17 mouse cellular contexts compared by ENCODE assay signal in genomic region chr3:98301761-98302160, GRCm38 (mm10). TPM values are rescaled to one million over a fixed set of nuclear protein-coding genes. Genes with fewer than 3 reads are reported as not detected.
"Had no signal": no experiment of that assay in that cellular context is flagged by ENCODE, and none has a peak within 500 bp of the region (broad histone marks: within the 10 kb centered on the region; RNA-seq: fewer than 3 reads in every experiment).

No protein-coding gene starts in this region.

- H3K4me1 ChIP-seq: lung, embryonic 15.5 days; midbrain, embryonic 13.5 days; midbrain, embryonic 15.5 days; neural tube, embryonic 12.5 days; stomach, embryonic 15.5 days had no signal

- H3K4me3 ChIP-seq: lung, embryonic 15.5 days; megakaryocyte, embryonic 14.5 days; midbrain, embryonic 13.5 days; midbrain, embryonic 15.5 days; neural tube, embryonic 12.5 days; stomach, embryonic 15.5 days had no signal

- ATAC-seq: lung, postnatal 0 days; midbrain, embryonic 13.5 days; midbrain, embryonic 15.5 days had no signal

- H3K9ac ChIP-seq: liver, embryonic 14.5 days; lung, embryonic 15.5 days; midbrain, embryonic 13.5 days; midbrain, embryonic 15.5 days; neural tube, embryonic 12.5 days; stomach, embryonic 15.5 days had no signal

- H3K27me3 ChIP-seq: lung, embryonic 15.5 days; midbrain, embryonic 13.5 days; midbrain, embryonic 15.5 days; neural tube, embryonic 12.5 days; stomach, embryonic 15.5 days had no signal

- H3K36me3 ChIP-seq: lung, embryonic 15.5 days; midbrain, embryonic 13.5 days; midbrain, embryonic 15.5 days; neural tube, embryonic 12.5 days; stomach, embryonic 15.5 days had no signal

- H3K9me3 ChIP-seq: lung, embryonic 15.5 days; midbrain, embryonic 13.5 days; midbrain, embryonic 15.5 days; neural tube, embryonic 12.5 days; stomach, embryonic 15.5 days had no signal

- H3K4me2 ChIP-seq: lung, embryonic 15.5 days; midbrain, embryonic 11.5 days; midbrain, embryonic 13.5 days; midbrain, embryonic 15.5 days; neural tube, embryonic 12.5 days; stomach, embryonic 15.5 days had no signal

- DNase-seq: lung, adult 2 months; lung, postnatal 14 days; lung, postnatal 36 days; right cerebral cortex, postnatal 14 days; thymus, adult 18-20 months; thymus, postnatal 14 days; thymus, postnatal 36 days had no signal

- H3K27ac ChIP-seq: liver, embryonic 14.5 days; lung, embryonic 15.5 days; macrophage; midbrain, embryonic 13.5 days; midbrain, embryonic 15.5 days; neural tube, embryonic 12.5 days; stomach, embryonic 15.5 days had no signal

RNA-seq across cellular contexts. Expression of gene Hmgcs2, which starts 21.5 kb away (rescaled TPM):
- polyA plus RNA-seq: macrophage had no signal
